Mouse (Mus musculus): ENCODE results near the gene Fiz1.
A peak's percentile ranks its signal among the peaks of the same experiment; 100 is the strongest.
"Not testable (repeated sequence)": the region's sequence is repeated elsewhere in the genome, so short reads cannot be mapped to it uniquely, and the experiment has no call there.

The Fiz1 gene

DNA sequence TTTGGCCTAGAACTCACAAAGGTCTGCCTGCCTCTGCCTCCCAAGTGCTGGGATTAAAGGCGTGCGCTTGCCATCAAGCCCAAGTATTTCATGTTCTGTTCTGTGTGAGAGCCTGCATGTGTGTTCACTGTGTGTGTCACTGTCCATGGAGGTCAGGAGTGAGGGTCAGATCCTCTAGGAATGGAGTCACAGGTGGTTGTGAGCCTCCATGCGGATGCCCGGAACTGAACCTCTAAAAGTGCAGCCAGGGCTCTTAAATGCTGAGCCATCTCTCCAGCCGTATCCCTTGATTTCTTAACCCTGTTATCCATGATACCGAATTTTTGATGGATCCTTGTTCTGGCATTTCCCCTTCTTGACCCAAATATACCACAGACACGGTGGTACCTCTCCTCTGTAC lies 22.5 kb upstream of the Fiz1 start:
- DNase-seq: no peak

DNA sequence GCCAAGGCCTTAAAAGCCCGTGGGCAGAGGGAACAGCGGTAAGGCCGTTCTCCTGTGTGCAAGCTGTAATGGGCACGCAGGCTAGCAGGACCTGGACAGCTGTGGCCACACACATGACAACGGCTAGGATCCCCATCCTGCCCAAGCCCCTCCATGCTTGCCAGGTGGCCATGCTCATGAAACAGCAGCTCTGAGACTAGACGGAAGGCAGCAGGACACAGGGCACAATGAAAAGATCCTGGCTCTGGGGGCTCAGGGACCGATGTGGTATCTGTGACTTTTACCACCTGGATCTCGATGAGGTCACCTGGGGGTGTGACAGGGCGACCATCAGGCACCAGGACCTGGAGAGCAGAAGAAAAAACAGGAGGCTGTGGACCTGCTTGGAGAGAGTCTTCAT lies 21.6 kb upstream of the Fiz1 start:
- no peak for DNase-seq

DNA sequence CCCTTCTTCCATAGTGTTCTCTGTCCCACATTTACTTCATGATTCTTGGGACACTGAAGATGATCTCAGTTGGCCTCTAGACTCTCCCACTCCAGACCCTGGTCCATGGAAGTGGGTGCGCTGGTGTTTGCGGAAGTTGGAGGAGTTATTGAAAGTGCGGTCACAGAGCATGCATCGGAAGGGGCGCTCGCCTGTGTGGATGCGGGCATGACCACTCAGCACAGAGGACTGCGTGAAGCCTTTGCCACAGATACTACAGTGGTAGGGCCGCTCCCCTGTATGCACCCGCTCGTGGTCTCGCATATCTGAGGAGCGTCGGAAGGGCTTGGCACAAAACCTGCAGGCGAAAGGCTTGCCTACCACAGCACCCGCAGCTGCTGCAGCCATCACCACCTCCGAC lies 21.1 kb upstream of the Fiz1 start:
- no peak for DNase-seq

DNA sequence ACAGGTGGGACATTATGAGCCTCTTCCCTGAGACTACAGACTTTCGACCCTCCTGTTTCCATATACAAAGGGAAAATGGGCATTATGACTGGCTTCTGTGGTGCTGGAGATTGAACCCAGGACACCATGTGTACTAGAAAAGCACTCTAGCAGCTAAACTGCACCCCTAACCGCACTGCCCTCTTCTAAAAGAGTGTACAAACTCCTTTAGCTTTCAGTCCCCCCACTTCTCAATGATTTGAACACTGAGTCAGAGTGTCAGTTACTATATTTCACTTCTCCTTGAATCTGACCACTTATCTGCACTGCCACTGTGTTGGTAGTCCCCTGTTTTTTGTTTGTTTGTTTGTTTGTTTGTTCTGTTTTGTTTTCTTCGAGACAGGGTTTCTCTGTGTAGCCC lies 19.3 kb upstream of the Fiz1 start, which contains the start of gene 4632433K11Rik:
TSS of gene 4632433K11Rik (plus strand) at position 301 of the 400 bp plus-strand sequence.
- DNase-seq: no peak

DNA sequence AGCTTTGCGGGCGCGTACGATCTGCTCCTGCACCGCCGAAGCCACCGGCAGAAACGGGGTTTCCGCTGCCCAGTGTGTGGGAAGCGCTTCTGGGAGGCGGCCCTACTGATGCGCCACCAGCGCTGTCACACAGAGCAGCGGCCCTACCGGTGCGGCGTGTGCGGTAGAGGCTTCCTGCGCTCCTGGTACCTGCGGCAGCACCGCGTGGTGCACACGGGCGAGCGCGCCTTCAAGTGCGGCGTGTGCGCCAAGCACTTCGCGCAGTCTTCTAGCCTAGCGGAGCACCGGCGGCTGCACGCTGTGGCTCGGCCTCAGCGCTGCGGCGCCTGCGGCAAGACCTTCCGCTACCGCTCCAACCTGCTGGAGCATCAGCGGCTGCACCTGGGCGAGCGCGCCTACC lies 17.0 kb upstream of the Fiz1 start:
- no peak for DNase-seq

DNA sequence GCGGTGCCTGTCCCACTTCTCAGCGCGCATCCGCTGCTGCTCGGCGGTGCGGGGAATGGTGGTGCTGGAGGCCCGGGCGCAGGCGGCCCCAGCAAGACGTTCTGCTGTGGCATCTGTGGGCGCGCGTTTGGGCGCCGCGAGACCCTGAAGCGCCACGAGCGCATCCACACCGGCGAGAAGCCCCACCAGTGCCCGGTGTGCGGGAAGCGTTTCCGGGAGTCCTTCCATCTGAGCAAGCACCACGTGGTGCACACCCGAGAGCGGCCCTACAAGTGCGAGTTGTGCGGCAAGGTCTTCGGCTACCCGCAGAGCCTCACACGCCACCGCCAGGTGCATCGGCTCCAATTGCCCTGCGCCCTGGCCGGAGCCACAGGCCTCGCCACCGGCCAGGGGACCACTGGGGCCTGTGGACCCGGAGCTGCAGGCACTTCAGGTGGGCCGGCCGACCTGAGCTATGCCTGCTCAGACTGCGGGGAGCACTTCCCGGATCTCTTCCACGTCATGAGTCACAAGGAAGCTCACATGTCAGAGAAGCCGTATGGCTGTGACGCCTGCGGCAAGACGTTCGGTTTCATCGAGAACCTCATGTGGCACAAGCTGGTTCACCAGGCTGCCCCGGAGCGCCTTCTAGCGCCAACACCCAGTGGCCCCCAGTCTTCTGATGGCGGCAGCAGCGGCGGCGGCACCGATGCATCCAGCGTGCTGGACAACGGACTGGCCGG lies 16.2 kb upstream of the Fiz1 start:
- no peak for DNase-seq

DNA sequence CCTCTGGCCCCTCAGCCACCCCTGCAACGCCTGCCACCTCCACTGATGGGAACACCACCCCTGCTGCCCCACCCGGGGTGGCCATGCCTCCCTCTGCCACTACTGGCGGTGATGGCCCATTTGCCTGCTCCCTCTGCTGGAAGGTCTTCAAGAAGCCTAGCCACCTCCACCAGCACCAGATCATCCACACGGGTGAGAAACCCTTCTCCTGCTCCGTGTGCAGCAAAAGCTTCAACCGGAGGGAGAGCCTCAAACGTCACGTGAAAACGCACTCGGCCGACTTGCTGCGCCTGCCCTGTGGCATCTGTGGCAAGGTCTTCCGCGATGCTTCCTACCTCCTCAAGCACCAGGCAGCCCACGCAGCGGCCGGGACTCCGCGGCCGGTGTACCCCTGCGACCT lies 15.4 kb upstream of the Fiz1 start:
- DNase-seq: no peak

DNA sequence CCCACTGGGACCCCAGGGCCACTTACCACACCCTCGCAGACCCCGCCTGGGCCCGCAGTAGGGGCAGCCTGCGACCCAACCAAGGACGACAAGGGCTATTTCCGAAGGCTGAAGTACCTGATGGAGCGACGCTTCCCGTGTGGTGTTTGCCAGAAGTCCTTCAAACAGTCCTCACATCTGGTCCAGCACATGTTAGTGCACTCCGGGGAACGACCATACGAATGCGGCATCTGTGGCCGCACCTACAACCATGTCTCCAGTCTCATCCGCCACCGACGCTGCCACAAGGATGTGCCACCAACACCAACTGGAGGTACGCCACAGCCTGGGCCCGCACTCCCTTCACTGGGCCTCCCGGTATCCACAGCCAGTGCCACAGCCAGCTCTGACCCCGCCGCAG lies 15.0 kb upstream of the Fiz1 start:
- DNase-seq: no peak

DNA sequence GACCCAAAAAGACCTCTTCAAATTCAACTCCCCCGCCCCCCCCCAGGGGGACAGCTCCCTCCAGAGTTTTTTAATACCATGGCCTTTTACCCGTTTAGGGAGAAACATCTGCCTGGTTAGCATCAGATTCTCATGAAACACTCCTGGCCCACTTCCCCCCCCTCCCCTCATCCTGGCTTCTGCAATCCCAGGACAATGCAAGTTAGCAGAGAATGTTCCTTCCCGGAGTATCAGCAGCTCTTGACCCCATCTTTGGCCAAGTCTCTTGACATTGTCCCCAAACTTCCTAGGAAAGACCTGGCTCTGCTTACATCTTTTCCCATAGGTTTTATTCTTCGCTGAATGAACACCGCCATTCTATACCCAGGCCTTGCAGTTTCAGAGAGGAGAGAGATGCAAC lies 6.7 kb upstream of the Fiz1 start:
- DNase-seq: no peak

DNA sequence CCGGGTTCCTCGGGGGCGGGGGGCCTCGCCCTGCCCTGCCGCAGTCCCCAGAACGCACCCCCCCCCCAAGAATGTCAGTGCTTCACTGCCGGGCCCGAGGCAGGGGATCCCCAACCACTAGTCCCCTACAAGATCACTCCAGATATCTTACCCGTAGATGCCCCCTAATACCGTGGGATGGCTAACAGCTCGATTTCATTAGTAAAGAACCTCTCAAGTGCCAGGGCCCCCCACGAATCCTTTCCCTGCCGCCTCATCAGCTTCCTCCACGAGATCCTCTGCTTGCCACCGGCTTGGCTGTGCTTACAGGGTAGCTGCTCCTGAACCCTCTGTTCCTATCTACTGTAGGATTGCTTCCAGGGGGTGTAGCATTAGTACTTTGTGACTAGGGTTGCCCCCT lies 6.2 kb upstream of the Fiz1 start:
- DNase-seq: peak; percentile 39

DNA sequence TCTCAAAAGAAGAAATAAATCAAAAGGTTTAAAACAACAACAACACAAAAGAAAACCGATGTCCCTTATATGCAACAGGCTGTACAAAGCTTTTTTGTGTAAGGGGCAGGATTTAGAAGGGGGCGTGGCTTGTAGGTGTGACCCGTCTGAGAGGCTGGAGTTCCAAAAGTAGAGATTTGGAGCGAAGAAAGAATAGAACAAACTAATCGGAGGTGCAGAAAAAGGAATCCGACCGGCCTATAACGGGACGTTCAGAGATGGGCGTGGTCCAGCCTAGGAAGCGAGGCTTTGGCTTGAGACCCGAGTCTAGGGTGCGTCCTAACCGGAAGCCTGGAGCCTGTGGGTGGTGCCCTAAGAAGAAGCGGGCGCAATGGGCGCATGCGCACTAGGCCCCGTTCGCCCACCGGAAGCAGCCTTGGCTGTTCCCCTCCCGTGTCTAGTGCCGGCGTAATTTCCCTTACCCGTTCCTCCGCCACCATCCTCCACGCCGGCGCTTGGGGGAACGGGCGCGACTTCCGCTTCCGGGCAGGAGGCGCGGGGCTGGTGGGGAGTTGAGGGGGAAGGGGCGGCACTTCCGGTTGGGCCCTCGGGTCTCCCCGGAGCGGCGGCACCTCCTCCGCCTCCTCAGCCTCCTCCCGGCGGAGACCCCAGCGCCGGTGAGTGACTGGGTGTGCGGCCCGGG lies 5.6 kb upstream of the Fiz1 start, which contains the start of the genes Zfp865 and Ccdc106:
TSS of gene Zfp865 (plus strand) at position 377 of the 682 bp plus-strand sequence.
TSS of gene Ccdc106 (plus strand) at position 554 of the 682 bp plus-strand sequence.
- DNase-seq: peak; percentile 100

DNA sequence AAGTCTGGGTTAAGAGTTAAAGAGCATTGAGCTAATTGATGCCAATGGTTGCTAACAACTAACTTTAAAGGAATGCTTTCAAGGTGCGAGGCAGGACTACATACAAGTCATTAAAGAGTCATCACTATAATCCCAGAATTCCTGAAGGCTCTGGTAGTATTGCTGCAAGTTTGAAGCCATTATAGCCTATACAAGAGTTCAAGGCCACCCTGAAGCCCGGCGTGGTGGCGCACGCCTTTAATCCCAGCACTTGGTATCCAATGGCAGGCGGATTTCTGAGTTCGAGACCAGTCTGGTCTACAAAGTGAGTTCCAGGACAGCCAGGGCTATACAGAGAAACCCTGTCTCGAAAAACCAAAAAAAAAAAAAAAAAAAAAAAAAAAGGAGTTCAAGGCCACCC lies 5.1 kb upstream of the Fiz1 start:
- not testable (repeated sequence) for DNase-seq

DNA sequence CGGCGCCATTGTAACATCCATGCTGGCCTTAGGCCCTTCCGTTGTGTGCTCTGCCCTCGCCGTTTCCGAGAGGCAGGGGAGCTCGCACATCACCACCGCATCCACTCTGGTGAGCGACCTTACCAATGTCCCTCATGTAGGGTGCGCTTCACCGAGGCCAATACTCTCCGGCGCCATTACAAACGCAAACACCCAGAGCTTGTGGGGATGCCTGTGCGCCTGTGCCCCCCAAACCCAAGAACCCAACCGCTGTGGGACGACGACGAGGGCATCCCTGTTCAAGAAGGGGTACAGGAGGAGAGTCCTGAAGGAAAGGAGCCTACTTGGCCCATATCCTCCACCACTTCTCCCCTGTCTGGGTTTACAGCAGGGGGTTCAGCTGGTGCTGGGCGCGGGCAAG lies 3.4 kb upstream of the Fiz1 start:
- no peak for DNase-seq

DNA sequence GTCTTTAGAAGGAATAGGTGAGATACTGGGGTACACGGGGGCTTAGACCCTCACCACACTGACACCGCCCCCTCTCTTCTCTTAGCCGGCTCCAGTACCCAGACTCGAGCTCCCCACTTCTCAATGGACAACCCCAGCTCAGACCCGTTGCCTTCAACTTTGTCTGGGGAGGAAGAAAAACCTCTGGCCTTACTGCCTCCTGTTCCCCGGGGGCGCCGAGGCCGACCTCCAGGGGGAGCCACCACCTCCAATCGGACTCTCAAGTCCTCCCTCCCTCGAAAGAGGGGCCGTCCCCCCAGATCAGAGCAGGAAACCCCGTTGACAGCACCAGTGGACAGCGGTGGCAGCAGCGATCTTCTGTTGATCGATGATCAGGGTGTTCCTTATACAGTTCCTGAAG lies 2.9 kb upstream of the Fiz1 start:
- peak; percentile 56 for DNase-seq

DNA sequence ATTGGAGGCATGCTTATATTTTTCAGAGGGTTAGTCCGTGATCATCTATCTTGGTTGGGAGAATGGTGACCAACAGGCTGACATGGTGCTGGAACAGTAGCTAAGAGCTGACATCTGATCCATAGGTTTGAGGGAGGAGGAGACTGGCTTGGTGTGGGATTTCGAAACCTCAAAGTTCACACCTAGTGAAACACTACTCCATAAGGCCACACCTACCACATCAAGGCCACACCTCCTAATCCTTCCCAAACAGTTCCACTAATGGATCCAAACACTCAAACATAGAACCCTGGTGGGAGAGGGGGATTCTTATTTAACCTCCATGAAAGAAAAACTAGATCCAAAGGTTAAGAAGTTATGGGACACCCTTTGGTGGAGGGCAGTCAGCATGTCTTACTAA lies 2.4 kb upstream of the Fiz1 start:
- no peak for DNase-seq

DNA sequence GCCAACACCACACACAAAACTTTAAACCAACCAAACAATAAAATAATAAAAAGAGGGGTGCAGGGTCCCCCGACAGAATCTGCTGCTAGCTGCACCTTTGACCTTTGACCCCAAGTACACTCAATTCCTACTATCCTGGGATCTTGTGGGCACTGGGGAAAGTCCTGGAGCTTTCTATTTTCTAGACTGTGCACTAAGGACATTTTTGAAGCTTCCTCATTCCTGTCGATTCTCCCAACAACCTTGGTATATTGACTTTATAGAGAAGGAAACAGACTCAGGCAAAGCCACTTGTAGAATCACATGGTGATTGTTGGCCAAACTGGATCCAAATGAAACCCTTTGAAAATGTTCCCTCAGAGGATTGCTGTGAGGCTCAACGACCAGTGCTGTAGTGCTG lies 1.6 kb upstream of the Fiz1 start:
- DNase-seq: no peak

DNA sequence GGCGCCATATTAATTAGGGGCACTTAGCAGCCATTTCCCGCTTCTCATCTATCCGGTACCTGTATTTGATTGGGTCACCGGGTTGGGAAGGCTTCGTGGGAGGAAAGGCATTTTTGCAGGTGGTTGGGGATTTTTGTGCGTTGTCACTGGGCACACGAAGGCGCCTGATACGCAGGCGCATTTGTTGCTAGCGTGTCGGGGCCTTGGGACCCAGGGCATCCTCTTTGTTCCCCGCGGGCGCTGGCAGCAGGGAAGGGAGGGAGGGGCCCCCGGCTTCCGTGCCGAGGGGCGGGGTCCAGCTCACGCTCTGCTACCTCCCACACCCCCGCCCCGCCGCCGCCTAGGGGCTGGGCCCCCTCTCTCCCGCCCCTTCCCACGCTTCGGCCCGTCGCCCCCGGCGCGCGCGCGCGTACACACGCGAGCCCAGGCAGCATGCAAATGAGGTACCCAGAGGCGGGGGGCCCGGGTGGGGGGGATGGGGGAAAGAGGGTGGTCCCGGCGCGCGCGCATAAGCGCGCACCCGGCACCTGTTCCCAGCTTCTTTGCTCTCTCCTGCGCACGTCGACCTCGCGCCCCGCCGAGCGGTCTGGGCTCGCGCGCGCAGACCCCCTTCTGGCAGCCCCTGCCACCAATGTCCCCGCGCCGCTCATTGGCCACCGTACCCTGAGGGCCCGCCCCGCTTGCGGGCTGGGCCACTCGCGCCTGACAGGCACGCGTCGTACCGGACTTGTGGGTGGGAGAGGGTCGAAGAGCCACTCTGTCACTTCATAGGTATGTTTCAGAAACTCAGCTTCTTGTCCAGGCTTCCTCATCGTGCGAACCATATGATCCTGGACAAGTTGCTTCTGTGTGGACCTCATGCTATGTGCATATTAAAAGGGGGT lies 863 bp upstream of the Fiz1 start, which contains the start of gene Gm44973:
TSS of gene Gm44973 (plus strand) at position 379 of the 884 bp plus-strand sequence.
- peak; percentile 97 for DNase-seq

DNA sequence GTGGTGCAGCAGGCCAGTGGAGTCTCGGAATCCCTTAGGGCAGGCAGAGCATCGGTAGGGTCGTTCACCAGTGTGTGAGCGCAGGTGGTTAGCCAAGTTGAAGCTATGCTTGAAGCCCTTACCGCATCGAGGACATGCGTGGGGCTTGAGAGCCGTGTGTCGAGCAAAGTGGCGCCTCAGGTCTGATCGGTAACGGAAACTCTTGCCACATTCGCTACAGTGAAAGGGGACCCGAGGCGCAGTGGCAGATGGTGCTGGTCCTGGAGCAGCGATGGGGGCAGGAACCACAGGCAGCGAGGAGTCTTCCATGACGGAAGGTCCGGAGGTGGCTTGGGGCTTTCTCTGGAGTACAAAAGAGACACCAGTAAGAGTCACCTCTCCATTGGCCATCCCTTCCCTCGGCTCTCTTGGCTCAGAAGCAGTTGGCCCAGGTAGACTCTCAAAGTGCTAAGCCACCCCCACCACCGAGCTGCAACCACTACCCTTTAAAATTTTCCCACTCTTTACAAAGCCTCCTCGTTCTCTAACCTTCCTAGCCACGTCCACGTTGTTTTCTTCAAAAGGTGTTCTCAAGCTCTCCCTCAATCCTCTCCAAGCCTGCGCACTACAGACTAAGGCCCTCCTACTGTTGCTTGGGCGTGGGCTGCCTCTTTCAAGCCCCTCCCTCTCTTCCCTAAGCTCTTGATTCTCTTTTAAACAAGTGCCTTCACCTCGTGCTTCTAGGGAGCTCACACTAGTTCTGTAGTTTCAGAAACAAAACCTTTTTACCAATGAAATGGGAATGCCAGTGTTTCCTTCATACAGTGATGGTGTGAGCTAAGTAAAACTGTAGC lies 1.6 kb downstream of the Fiz1 start:
- no peak for DNase-seq

DNA sequence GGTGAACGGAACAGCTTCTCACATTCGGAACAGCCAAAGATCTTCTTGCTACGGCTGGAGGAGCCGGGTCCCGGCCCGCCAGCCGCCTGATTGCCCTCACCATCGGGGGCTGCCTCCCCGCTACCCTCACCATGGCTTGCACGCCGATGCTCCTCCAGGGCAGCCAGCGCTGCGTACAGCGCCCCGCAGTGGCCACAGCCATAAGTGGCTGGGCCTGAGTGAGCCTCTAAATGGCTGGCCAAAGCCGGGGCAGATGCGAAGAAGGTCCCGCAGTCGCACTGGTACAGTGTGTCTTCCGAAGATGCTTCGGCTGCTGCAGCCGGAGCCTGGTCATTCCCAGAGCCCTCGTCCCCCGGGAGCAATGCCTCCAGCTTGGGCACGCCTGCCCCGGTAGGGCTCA lies 6.3 kb downstream of the Fiz1 start:
- DNase-seq: no peak

DNA sequence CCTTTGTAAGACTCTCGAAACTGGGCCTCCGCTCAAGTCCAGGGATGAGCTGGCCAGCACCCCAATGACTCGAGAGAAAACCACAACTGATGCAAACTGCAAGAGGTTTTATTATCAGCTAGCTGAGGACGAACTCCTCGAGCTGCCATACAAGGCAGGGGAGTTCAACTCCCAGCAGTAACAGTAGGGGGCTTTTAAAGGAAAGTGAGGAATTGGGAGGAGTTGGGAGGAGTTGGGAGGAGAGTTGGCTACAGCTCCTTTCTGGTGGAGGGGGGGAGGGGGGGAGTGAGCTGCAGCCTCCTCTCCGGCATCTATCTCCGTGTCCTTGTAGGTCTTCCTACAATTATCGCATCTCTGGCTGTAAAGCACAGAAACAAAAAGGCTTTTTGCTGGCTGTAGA lies 11.6 kb downstream of the Fiz1 start:
- not testable (repeated sequence) for DNase-seq

DNA sequence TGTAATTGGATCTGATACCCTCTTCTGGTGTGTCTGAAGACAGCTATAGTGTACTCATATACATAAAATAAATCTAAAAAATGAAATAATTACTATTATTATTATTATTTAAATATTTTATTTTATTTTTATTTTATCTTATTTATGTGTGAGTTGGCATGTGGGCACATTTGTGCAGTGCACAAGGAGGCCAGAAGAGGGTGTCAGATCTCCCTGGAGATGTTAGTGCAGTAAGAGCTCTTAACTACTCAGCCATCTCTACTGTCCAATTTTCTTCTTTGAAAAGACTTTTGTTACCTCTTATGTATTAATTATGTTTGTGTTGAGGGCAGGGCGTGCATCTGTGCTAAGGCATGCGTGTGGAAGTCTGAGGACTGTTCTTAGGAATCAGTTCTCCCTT lies 14.6 kb downstream of the Fiz1 start:
- DNase-seq: peak; percentile 49

DNA sequence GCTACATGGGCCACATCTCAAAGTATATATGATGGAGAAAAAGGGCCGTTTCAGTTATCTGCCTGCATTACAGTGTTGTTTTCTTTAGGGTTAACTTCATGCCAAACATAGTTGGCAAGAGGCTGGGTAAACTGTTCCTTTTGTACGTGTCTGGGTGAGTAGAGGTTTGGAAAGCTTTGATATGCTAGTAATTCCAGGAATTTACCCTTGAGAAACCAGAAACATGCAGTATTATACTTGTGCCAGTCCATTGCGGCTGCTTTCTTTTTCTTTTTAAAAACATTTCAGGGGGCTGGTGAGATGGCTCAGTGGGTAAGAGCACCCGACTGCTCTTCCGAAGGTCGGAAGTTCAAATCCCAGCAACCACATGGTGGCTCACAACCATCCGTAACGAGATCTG lies 17.6 kb downstream of the Fiz1 start:
- DNase-seq: no peak
